In genomic region chr13:52398344-52398743, GRCm38 (mm10) we compare ENCODE assay signal across 34 mouse cellular contexts.
DNase-seq lines count a peak whose midpoint lies in the region; ATAC-seq and TF ChIP-seq lines count a peak whose summit lies in the region.
"Had no signal": no experiment of that assay in that cellular context is flagged by ENCODE, and none has a peak within 500 bp of the region (broad histone marks: within the 10 kb centered on the region; RNA-seq: fewer than 3 reads in every experiment).

No protein-coding gene starts in this region.

- H3K4me3 ChIP-seq in heart, adult 2 months: no peak overlapping the region
- H3K4me3 ChIP-seq in limb, embryonic 10.5 days: no peak overlapping the region
- H3K4me3 ChIP-seq: embryonic facial prominence, embryonic 10.5 days; embryonic facial prominence, embryonic 13.5 days; erythroblast, embryonic 14.5 days; forebrain, embryonic 12.5 days; forebrain, embryonic 15.5 days; heart, embryonic 12.5 days; heart, embryonic 15.5 days; hindbrain, embryonic 12.5 days; hindbrain, embryonic 15.5 days; intestine, embryonic 15.5 days had no signal

- H3K9me3 ChIP-seq in limb, embryonic 10.5 days (replicated peaks): no peaks in the 10 kb centered on the region
- H3K9me3 ChIP-seq: embryonic facial prominence, embryonic 10.5 days; embryonic facial prominence, embryonic 13.5 days; forebrain, embryonic 12.5 days; forebrain, embryonic 15.5 days; heart, embryonic 12.5 days; heart, embryonic 15.5 days; hindbrain, embryonic 12.5 days; hindbrain, embryonic 15.5 days; intestine, embryonic 15.5 days had no signal

- 79% methylated on average over 6 of the region's 6 CpGs for WGBS in heart, adult 2 months
- WGBS in limb, embryonic 10.5 days: 89% methylated on average over 6 of the region's 6 CpGs

- 0 out of 2 replicates have a peak, but pooled peaks have one; percentile 45 for ATAC-seq in common myeloid progenitor, adult 5-6 weeks (replicated peaks; ENCODE audit: low read depth, poor library complexity, severe bottlenecking)
- peak; percentile 56; the same call in 1 of the 2 replicates for ATAC-seq in megakaryocyte, adult 5-6 weeks (ENCODE audit: poor library complexity, severe bottlenecking)
- ATAC-seq: forebrain, embryonic 15.5 days; intestine, embryonic 15.5 days; Patski had no signal

- DNase-seq in heart, adult 11 months: peak; percentile 61
- DNase-seq in heart, adult 2 months: no peak
- peak; percentile 5 for DNase-seq in kidney, adult 11 months
- no peak for DNase-seq in kidney, adult 9 months
- no peak for DNase-seq in adrenal gland, postnatal 14 days
- no peak for DNase-seq in limb, embryonic 10.5 days (ENCODE audit: low spot score)
- DNase-seq: adrenal gland, adult 2 months; adrenal gland, postnatal 36 days; B cell, adult 2 months; cerebellum, adult 11 months; cerebellum, adult 2 months; cerebellum, adult 9-11 months; cerebellum, postnatal 25 days; embryo, embryonic 11 days; gastrocnemius, postnatal 10 days; gastrocnemius, postnatal 36 days; heart, adult 18-20 months; heart, postnatal 10 days; heart, postnatal 36 days had no signal

- H3K79me2 ChIP-seq in heart, adult 2 months (replicated peaks; ENCODE audit: control insufficient read depth, insufficient read depth, low read length): no peaks in the 10 kb centered on the region

- no peak overlapping the region for H3K27ac ChIP-seq in heart, adult 2 months
- no peak overlapping the region for H3K27ac ChIP-seq in limb, embryonic 10.5 days
- H3K27ac ChIP-seq: embryonic facial prominence, embryonic 10.5 days; embryonic facial prominence, embryonic 13.5 days; forebrain, embryonic 12.5 days; forebrain, embryonic 15.5 days; heart, embryonic 15.5 days; hindbrain, embryonic 12.5 days; hindbrain, embryonic 15.5 days; intestine, embryonic 15.5 days had no signal

- H3K36me3 ChIP-seq in heart, adult 2 months (ENCODE audit: control insufficient read depth, insufficient read depth, low read length): no peaks in the 10 kb centered on the region
- H3K36me3 ChIP-seq in limb, embryonic 10.5 days: no peaks in the 10 kb centered on the region
- H3K36me3 ChIP-seq: embryonic facial prominence, embryonic 10.5 days; embryonic facial prominence, embryonic 13.5 days; forebrain, embryonic 12.5 days; forebrain, embryonic 15.5 days; G1E; heart, embryonic 12.5 days; heart, embryonic 15.5 days; hindbrain, embryonic 12.5 days; hindbrain, embryonic 15.5 days; intestine, embryonic 15.5 days had no signal

- no peak overlapping the region for H3K9ac ChIP-seq in heart, adult 2 months (ENCODE audit: low read depth, low read length)
- H3K9ac ChIP-seq: embryonic facial prominence, embryonic 13.5 days; forebrain, embryonic 12.5 days; forebrain, embryonic 15.5 days; heart, embryonic 12.5 days; heart, embryonic 15.5 days; hindbrain, embryonic 12.5 days; hindbrain, embryonic 15.5 days; intestine, embryonic 15.5 days had no signal

- TF ChIP-seq CTCF in heart, adult 2 months (IDR thresholded peaks at IDR 0.05): no peak

- H3K27me3 ChIP-seq in heart, adult 2 months (ENCODE audit: control insufficient read depth, insufficient read depth, low read length): no peaks in the 10 kb centered on the region
- no peaks in the 10 kb centered on the region for H3K27me3 ChIP-seq in limb, embryonic 10.5 days (ENCODE audit: low read depth, poor library complexity, severe bottlenecking)
- H3K27me3 ChIP-seq: CH12.LX; embryonic facial prominence, embryonic 13.5 days; forebrain, embryonic 12.5 days; forebrain, embryonic 15.5 days; hindbrain, embryonic 12.5 days; hindbrain, embryonic 15.5 days; intestine, embryonic 15.5 days had no signal

- TF ChIP-seq EP300 in heart, adult 2 months (IDR thresholded peaks at IDR 0.05; ENCODE audit: insufficient read depth, low read depth, low read length): no peak

- intact Hi-C loops in heart, adult 2 months (cut with DNase I): no loop called here

- no peak for TF ChIP-seq POLR2A in heart, adult 2 months (IDR thresholded peaks at IDR 0.05; ENCODE audit: insufficient read depth, low read depth, low read length)

- no peaks in the 10 kb centered on the region for H3K4me1 ChIP-seq in heart, adult 2 months (ENCODE audit: control insufficient read depth, insufficient read depth, low read length)
- no peaks in the 10 kb centered on the region for H3K4me1 ChIP-seq in limb, embryonic 10.5 days
- H3K4me1 ChIP-seq: embryonic facial prominence, embryonic 13.5 days; heart, embryonic 12.5 days; heart, embryonic 15.5 days; hindbrain, embryonic 12.5 days; hindbrain, embryonic 15.5 days; intestine, embryonic 15.5 days had no signal

Comparison
In these comparisons a context has a peak if more than half of its experiments do, and no peak if none do; other contexts are left out.
1. DNase-seq: peak in heart, adult 11 months (single experiment) and kidney, adult 11 months (single experiment); none in heart, adult 2 months (0 of 2), kidney, adult 9 months (single experiment), adrenal gland, postnatal 14 days (single experiment) and limb, embryonic 10.5 days (single experiment).